Mouse (Mus musculus) lung, postnatal 14 days (tissue): Measurements from ENCODE around the gene Fry.
A peak's percentile ranks its signal among the peaks of the same experiment; 100 is the strongest.

Experiments used
- DNase-seq: peaks from one replicate; pipeline ENCODE4 v3.0.0; 2021

Gene Fry

DNA sequence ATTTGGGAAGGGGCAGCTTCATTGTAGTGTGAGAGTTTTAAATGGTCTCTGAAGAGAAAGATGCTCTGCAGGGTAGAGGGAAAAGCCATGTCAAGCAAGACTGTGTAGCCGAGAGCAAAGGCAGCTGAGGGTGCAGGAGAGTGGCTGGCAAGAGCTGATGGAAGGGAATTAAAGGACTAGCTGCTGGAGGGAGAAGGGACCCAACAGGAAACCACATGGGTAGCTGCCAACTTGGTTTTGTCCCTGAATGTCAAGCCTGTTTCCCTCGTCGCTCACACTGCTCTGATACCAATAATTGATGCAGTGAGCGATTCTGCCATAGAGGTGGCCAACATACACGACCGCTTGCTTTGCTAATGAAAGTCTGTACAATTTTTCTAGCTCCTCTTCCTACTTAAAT, 160.9 kb downstream of the Fry start:
- no peak for DNase-seq

DNA sequence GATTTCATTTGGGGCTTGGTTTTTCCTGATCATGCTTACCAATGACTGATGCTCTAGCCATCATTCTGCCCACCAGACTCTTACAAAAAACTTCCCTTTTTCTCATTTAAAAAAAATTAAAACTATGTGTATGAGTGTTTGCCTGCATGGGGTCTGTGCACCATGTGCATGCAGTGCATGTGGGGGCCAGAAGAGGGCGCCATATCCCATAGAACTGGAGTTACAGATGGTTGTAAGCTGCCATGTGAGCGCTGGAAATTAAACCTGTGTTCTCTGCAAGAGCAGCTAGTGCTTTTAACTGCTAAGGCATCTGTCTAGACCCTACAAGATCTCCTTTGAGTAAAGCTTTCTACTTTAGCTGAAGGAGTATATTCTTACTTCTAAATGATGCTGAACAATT, 162.6 kb downstream of the Fry start:
- no peak for DNase-seq

DNA sequence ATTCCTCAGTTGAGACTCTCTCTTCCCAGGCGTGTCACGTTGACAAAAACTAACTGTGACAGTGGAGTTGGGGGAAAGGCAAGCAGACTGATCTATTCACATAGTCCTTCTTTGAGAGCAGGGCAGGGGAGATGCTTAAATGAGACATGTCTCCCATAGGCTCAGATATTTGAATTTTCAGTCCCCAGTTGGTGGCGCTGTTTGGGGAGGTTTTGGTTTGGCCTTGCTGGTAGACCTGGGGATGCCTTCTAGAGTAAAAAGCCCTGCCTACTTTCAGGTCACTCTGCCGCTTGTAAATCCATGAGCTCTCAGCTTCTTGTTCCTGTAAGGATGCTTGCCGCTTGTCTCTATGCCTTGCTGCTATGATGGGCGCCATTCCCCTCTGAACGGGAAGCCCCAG, 163.6 kb downstream of the Fry start:
- no peak for DNase-seq

DNA sequence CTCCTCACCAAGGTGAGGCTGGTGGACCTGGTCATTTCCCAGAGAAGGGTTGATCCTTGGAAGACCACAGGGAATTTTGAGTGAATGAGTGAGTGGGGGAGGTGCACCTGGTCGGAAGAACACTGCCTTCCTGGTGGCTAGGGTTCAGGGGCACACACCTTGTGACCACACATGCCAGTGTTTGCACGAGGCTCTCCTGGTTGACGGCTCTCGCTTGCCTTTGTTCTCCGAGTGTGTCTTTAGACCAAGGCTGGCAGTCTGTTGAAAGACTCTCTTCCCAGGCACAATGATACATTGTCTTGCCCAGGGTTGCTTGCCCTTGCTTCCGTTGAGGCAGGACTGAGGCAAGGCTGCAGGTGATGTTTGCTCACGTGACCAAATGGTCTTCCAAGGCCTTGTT, 169.5 kb downstream of the Fry start:
- no peak for DNase-seq

DNA sequence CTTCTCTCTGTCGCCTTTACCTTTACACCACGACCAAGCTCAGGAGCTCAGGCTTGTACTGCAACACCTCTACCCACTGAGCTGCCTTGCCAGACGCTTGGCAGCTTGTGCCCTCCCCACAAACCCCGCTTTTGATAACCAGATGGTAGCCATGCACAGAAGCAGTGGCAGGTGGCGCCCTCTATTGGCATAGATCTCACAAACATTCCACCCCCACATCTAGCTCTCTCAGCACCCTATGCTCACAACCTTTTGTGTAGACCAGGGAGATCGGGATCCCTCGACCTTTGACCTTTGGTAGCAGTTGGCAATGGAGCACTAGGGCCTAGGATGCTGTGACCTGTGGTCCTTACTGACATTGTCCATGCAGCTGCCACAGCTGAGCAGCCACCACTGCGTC, 171.2 kb downstream of the Fry start:
- DNase-seq: peak; percentile 40

DNA sequence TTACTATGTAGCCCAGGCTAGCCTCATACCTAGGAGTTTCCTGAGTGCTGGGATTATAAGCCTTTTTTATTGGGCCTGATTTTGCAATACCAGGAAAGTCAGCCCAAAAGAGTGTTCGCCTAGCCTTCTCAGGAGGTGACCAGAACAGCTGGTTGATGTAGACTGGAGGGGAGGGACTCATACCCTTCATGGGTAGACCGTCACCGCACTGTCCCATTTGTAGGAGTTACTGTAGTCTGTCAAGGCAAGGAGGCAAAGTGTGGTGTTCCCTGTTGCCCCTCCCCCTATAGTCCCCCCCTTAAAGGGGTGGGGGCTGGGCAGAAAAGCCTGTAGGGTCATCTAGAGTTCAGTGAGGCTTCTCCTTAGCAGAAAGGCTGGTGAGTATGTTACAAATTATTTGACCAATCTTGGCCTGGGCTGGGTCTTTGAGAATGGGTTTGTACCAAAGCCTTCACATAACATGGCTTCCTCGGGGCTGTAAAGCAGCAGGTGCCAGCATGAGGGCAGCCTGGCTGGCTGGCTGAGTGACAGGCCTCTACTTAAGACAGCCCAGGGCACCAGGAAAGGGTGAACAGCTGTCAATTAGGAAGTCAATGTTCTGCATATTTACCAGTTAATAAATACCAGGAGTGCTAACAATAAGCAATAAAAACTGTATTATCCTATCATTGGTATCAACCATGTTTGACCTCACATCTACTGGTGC, 172.2 kb downstream of the Fry start:
- no peak for DNase-seq

DNA sequence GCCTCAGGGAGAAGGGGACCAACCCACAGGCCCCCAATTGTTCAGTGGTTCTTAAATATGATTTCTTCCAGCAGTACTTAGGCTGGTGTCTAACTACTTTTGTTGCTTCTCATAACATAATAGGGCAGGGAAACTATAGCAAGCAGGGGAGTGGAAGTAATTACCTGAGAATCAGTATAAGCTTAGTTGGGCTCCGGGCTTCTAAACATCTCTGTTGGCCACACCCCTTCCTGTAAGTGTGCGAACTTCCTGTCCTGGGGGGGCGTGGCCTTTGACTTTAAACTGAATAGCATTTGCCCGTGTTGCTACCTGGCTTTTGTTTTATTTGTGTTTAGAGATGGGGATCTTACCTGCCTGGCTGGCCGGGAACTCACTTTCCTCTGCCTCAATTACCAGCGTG, 172.8 kb downstream of the Fry start:
- DNase-seq: no peak

DNA sequence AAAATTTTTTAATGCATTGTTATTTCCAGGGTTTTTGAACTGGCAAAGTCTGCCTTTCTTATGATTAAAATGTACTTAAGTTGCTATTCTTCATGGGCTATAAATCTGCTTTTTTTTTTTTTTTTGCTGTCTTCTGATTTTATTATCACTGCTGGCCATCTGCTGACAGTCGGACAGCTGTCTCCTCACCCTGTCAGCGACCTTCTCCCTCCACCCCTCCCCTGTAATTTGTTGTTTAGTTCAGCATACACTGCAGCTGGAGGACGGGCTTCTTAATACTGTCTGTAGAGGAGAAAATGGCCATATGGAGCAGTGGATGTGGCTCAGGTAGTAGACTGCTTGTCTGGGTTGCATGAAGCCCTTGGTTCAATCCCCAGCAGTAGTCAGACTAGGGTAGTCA, 173.7 kb downstream of the Fry start:
- DNase-seq: no peak

DNA sequence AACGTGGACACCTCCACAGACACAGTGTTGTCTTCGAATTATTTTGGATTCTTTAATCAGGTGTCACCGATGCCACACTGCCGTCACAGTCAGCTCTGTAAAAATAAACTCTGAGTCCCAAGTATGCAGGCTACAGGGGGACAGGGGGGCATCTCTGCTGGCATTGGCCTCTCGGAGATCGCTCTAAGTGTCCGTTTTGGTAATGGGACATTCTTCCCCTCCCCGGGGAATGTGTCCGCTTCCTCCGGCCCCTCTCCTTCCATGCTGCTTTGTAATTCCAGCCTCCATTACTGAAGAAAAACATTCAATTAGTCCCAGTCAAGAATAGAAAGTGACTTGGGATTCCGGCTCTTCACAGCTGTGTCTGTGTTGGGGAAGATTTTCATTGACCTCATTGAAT, 175.9 kb downstream of the Fry start:
- no peak for DNase-seq

DNA sequence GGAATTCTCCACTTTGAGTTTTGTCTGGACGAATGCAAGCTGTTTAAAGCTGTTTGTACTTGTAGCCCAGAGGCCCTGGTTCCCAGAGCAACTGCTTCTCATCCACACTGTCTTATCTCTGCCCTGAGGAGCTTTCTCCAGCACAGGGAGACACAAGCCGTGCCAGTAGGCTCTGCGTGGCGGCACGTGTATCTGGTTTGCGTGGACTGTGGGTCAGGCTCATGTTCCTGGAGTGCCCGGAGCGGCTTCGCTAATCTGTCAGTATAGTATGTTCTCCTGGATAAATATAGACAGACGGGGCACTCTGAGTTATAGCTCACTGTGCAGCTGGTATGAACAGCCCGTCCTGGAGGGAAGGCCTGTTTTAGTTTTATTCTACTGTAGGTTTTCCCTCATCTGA, 176.7 kb downstream of the Fry start:
- no peak for DNase-seq

DNA sequence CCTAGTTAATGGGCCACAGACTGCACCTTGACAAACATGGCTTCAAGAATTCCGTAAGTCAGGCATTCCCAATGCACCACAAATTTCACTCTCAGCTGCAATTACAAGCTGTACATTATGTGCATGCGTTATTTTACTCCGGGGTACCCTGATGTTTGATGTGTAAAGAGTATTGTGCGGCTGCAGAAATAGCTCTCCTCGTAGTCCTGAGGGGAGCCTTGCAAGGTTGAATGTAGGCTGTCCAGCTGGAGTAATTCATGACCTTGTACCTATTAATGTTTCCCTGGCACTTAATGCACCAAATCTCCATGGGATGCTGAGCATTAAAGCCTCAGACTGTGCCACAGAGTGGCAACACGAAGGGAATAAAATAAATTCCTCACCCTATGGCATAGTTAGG, 180.5 kb downstream of the Fry start:
- DNase-seq: no peak

DNA sequence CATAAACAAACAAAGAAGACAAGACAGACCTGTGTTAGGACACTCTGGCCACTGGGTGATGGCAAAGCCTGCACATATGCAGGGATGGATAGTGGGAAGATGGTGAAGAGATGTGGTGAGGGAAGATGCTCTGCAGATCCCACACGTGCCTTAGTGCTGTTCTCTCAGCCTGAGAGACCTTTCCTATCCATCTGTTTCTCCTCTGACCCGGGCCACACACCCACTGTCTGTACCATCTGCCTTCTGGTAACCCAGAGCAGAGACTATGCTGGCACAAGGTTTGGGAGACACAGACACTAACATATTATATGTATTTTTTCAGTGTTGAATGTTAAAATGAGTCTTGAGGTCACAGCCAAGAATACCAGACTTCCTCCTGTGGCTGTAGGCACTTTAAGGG, 183.7 kb downstream of the Fry start:
- DNase-seq: no peak

DNA sequence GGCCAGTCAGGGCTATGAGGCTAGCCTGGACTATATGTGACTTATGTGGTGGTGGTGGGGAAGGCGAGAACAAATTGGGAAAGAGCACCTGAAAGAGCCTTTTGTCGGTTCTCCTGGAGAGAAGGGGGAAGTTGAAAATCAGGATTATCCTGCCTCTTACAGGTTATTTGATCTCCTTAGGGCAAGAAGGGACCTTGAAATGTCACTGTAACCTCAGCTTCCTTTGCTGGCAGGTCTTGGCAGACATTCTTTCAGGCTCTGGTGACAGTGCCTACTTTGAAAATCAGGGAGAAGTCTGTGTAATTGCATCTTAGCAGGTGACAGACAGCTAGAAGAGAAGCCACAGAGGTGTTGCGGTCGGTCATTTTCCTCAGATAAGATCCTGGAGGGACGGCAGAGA, 184.6 kb downstream of the Fry start:
- DNase-seq: no peak

DNA sequence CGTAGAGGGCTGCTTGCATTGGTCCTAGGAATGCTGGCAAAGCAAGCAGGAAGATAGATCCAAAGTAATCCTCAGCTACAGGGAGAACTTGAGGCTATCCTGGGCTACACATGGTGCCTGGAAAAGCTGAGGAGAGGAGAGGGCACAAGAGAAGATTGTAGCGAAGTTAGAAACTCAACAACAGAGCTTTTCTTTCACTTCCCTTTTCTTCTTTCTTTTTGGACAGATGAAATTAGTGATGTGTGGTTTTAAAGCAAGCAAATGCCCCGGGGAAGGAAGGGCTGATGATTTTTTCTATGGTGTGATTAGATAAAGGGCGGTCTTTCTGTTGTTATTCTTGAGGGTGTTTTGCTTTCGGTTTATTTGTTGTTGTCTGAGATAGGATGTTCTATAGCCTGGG, 188.1 kb downstream of the Fry start:
- DNase-seq: no peak

DNA sequence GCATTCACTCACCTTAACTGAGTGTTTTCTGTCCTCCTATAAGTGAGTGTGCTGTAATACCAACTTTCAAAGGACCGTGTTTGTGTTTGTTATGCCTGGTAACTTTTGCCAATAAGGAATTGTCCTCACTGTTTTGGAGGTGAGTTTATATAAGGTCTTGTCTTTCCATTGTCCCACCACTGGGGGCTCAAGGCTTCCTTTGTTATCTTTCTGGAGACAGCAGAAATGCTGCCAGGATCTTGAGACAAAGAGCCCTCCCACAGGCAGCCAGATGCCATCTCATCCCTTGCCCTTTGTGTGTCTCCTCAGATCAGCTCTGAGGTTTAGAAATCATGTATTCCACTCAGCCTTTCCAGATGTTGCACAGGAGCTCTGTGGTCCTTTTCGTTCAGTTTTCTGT, 194.8 kb downstream of the Fry start:
- no peak for DNase-seq

DNA sequence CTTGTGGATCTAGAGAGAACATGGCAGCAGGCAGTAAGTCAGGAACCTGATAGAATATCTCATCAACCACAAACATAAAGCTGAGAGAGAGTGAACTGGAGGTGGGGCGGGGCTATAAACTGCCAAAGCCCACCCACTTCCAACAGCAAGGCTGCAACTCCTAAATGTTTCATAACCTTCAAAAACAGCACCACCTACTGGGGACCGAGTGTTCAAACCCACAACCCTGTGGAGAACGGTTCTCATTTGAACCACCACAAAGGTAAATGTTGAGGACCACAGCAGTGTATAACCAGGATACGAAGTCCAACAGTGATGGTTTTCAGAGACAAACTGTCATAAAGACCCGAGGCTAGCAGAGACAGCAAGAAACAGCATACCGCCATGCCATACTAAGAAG, 196.1 kb downstream of the Fry start:
- DNase-seq: no peak

DNA sequence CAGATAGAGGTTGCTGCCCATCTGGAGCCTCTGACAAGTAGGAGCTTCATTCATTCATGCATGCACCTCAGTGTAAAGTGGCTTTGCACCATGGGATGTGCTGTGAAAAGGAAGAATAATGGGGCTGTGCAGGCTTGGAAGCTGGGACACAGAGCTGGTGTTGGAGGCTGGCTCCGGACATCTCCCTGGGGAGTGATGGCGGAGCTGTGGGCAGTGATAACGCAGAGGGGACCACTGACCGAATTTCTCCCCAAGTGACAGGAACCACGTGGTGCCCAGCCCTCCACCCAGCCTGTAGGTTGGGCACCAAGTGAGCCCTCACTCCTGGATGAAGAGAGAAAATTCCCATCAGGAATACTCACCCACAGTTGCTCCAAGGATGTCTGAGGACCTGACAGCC, 207.0 kb downstream of the Fry start:
- DNase-seq: no peak

DNA sequence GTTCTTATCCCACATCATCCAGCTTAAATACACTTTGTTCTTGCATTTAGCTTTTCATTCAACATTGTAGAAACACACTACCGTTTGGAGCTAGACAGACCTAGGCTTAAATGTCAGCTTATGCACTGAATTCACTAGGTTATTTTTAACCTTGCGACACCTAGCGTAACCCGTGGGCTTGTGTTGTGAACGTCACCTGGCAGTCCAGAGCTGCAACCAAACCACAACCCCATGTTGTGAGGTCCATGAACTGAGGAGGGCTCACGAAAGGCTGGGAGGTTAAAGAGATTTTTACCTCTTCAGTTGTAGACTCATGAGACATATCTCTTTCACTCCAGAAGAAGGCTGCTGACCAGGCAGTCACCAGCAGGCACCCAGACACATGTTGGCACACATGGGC, 210.2 kb downstream of the Fry start:
- DNase-seq: no peak

DNA sequence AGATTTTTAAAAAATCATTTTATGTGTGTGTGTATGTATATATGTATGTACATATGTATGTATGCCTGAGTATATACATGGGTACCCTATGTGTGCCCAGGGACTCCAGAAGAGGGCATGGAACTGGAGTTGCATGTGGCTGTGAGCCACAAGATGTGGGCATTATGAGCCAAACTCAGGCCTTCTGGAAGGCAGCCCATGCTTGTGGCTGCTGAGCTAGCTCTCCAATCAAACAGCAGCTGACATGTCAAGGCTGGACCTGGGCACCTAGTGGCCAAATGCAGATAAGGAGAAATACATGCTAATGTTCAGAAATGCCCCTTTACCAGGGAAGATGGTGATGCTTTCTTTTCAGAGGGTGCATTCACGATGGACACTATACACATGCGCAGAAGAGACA, 213.4 kb downstream of the Fry start:
- no peak for DNase-seq

DNA sequence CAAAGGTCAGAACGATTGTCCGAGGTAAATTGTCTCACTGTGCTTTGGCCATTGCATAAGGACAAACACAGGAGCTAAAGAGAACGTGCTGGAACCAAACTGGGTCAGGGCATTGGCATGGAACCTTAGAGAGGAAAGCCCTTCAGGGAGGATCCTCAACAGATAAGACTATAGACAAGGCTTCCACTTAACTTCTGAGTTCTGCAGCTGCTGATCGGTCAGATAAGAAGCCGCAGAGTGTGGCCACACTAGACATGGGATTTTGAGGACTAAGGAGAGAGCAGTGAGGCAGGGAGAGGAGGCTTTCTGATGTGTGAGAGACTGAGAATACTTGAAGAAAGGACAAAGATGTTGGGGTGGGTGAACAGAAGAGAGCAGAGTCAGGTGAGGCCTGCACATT, 214.4 kb downstream of the Fry start:
- DNase-seq: no peak

DNA sequence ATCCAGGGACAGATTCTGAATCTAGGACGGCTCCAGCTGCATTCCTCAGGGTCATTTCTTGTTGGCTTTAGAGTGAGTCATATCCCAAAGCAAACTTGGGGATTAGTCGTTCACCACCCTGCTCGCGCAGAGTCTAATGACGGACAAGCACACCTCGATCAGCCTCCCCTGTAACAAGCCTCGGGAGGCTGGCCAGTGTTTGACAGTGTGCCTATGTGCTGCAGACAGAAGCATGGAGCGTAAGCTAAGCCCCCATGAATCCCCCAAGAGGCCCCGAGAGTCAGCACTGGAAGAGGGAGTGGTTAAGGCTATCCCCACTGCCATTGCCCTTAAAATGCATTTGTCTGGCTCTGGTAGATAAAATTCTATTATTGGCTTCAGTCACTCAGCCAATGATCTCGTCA, 214.9 kb downstream of the Fry start:
- DNase-seq: no peak

DNA sequence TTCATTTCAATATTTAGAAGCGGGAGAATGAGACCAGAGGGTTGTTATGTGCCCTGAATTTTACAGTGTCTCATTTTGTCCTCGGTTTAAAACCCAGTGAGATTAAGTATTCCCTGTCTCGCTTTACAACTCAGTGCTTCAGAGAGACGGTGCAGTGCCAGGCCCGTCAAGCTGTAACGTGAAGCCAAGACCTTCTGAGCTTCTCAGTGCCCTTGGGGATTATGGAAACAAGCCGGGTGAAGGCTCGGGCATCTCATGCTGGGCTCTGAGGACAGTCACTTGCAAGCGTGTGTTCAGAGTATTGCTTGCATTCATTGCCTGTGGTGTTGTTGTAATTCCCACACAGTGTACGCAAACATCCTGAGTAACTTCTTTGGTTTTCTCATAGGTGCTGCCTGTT, 218.0 kb downstream of the Fry start:
- no peak for DNase-seq

DNA sequence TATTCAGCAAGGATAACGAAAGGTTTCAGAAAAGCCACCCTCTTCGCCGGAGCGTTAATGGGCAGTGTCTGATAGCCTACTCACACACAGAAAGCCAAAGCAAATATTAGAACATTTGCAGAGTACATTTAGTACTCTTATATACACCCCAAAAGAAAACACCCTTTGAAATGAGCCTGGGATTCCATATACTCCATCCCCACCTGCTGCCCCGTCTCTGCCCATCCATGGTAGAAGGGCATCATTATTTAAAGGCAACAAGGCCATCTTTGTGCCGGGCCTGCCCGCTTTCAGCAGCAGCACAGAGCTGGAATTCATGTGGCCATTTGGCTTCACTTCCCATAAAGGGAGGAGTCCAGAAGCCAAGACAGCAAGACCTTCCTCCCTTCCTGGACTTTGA, 219.3 kb downstream of the Fry start:
- DNase-seq: no peak

DNA sequence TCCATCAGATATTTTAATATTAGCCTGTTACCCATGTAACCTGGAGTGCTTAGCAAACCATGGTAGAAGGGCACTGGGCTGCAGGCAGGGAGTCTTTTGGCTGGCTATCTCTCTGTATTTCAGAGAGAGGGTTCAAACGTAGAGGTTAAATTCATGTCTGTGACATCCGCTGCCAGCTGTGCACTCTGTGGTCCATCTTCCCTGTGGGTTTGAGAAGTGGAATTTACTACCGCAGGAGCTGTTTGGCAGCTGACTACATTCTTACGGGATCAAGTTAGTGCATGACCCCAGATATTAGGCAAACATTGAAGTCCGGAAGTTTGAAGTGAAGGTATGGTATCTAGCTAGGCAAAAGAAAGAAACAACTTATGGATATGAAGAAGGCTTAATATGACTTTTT, 222.5 kb downstream of the Fry start:
- no peak for DNase-seq

DNA sequence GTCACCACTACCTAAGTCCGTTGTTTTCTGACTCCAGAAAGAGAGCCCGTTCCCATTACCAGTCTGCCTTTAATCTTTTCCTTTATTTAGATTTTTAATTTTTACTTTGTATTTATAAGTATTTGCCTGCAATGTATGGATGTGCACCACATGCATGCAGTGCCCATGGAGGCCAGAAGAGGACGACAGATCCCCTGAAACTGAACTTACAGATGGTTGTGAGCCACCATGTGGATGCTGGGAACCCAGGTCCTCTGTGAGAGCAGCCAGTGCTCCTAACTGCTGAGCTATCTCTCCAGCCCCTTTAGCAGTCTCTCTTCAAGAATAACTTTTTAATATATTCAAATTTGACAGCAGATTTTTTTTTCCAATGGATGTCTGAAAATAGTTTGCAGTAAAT, 223.7 kb downstream of the Fry start:
- no peak for DNase-seq

DNA sequence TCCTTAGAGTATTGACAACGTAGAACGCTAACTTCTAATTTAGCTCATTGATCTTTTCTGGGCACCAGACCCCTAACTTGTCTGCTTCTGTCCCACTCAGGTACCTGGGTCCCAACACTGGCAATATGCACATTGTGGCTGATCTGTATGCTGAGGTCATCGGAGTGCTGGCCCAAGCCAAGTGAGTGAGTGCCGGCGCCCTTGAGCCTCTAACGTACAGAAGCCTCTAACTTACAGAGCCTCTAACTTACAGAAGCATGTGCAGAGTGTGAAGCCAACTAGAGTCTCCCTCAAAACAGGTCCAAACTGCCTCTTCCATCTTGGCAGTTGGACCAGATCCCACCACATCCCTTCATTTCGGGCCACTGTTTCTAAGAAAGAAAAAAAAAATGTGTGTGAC, 227.5 kb downstream of the Fry start:
- DNase-seq: no peak
